Mouse (Mus musculus): ENCODE measurements around the gene Fnip2.

GRCm38 (mm10) chr3:79531581-79532271, 35.9 kb downstream of the Fnip2 start:
- TF ChIP-seq POLR2A (IDR thresholded peaks at IDR 0.05; ENCODE audit: insufficient read length, low read depth), result no peak
- TF ChIP-seq MYOG (IDR thresholded peaks at IDR 0.05; ENCODE audit: control insufficient read depth in 1 of 3, insufficient read depth in 1 of 3, insufficient read length in 2 of 3, low read depth in 2 of 3), result no peak
- no peak for TF ChIP-seq E2F4 (IDR thresholded peaks at IDR 0.05; ENCODE audit: insufficient read depth)
- TF ChIP-seq TCF12 (IDR thresholded peaks at IDR 0.05; ENCODE audit: insufficient read depth, poor library complexity, severe bottlenecking), result no peak
- TF ChIP-seq MYOD1 (IDR thresholded peaks at IDR 0.05; ENCODE audit: control insufficient read depth in 1 of 3, insufficient read length in 2 of 3, low read depth in 2 of 3), result no peak
- no peak for TF ChIP-seq MAX (IDR thresholded peaks at IDR 0.05; ENCODE audit: low read depth)
- no peak for TF ChIP-seq SRF (IDR thresholded peaks at IDR 0.05; ENCODE audit: control insufficient read depth, insufficient read length, low read depth)
- TF ChIP-seq USF1 (IDR thresholded peaks at IDR 0.05; ENCODE audit: low read depth), result no peak
- no peak for TF ChIP-seq CEBPB (IDR thresholded peaks at IDR 0.05; ENCODE audit: insufficient read depth, poor library complexity, severe bottlenecking)
- no peak for TF ChIP-seq REST (IDR thresholded peaks at IDR 0.05; ENCODE audit: insufficient read depth, insufficient read length)
- TF ChIP-seq POLR2AphosphoS2 (IDR thresholded peaks at IDR 0.05; ENCODE audit: insufficient read length, low read depth), result no peak

All from myocyte (in vitro differentiated cells).